Mouse (Mus musculus) hindbrain, postnatal 0 days (tissue): ENCODE measurements at regions not wholly inside any gene's neighbourhood (a gene's known extent, or its start where the extent isn't known, plus 50 kb on each side); places are given as distances from the start of the nearest gene placed in this dataset.
A peak's percentile ranks its signal among the peaks of the same experiment; 100 is the strongest.

Experiments used
- ATAC-seq: fragments of 200-750 bp; cut with Nextera tagmentation; 2 replicates; pipeline ENCODE4 v1.8.0; 2017; ENCODE audit warnings: mild to moderate bottlenecking, moderate TSS enrichment, moderate library complexity
- DNase-seq: peaks from one replicate; pipeline ENCODE4 v3.0.0-alpha.2; 2015; ENCODE audit warnings: low spot score
- H3K27ac ChIP-seq: fragments of 300-500 bp; sonication (generic); 2 replicates; pipeline ENCODE4 v1.5.1; 2014; ENCODE audit warnings: mild to moderate bottlenecking
- H3K27me3 ChIP-seq: fragments of 300-500 bp; sonication (generic); 2 replicates; pipeline ENCODE4 v1.6.1; 2014; ENCODE audit warnings: low read length, mixed read lengths; ENCODE audit not compliant: insufficient read depth
- H3K36me3 ChIP-seq: fragments of 300-500 bp; sonication (generic); 2 replicates; pipeline ENCODE4 v1.6.1; 2014; ENCODE audit warnings: low read length, mixed read lengths; ENCODE audit not compliant: insufficient read depth
- H3K4me1 ChIP-seq: fragments of 300-500 bp; sonication (generic); 2 replicates; pipeline ENCODE4 v1.6.1; 2014; ENCODE audit warnings: antibody characterized with exemption, low read length, mixed read lengths; ENCODE audit not compliant: insufficient read depth
- H3K4me2 ChIP-seq: fragments of 300-500 bp; sonication (generic); 2 replicates; pipeline ENCODE4 v1.6.1; 2014; ENCODE audit warnings: low read depth, mild to moderate bottlenecking, low read length, moderate library complexity, mixed read lengths
- H3K4me3 ChIP-seq: fragments of 300-500 bp; sonication (generic); 2 replicates; pipeline ENCODE4 v1.5.1; 2014; ENCODE audit warnings: low read length
- H3K9ac ChIP-seq: fragments of 300-500 bp; sonication (generic); replicated peaks from 2 replicates; pipeline ENCODE4 v1.6.1; 2014; ENCODE audit warnings: mild to moderate bottlenecking, low read length, moderate library complexity, mixed read lengths
- H3K9me3 ChIP-seq: fragments of 300-500 bp; sonication (generic); 2 replicates; pipeline ENCODE4 v1.6.1; 2016; ENCODE audit warnings: low read length, mixed read lengths
- CTCF ChIP-seq: IDR thresholded peaks from 2 replicates; pipeline ENCODE4 v1.5.1; 2016; ENCODE audit warnings: antibody characterized with exemption, control low read depth, low read depth
- WGBS: fragments of 180-500 bp; shearing (Covaris S2); extraction: QIAGEN DNeasy Blood & Tissue Kit; methylation state at CpG from one replicate; pipeline ENCODE4 v1.1.7; 2014; 5-methylcytosine and 5-hydroxymethylcytosine counted together

DNA sequence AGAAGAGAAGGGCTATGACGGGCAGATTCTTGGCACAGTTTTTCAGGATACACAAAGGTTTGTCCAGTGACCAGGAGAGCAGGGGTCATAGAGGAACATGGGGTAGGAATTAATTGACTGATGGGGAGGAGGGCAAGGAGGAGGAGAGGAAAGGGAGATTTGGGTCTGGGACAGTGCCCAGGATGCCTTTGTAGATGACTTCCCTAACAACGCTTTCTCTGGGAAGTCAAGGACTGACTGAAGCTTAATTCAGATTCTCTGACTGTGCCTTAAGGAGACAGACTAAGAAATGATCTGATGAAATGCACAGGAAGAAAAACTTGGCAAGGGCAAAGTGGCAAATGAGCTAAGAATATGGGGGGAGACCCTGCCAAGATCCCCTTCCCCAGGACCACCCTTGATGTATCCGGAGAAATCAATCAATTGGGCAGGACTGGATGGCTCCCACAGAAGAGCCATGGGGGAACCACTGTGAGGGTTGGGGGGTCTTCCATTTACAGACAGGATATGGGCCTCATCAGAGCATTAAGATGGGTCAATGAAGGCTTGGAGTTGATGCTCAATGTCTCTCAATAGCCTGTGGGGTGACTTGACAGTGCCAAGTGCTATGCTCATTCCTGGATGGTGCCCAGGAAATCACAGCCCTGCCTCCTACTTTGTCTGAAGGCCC lies 227.6 kb upstream of the Tnc start:
- Histone ChIP-seq H3K27ac (no peak overlapping the region; the same call in 1 of the 2 replicates), H3K9ac (no peak overlapping the region), H3K4me2 (no peak overlapping the region), H3K9me3 (no peaks in the 10 kb centered on the region), H3K4me1 (no peaks in the 10 kb centered on the region), H3K36me3 (no peaks in the 10 kb centered on the region), H3K4me3 (no peak overlapping the region), H3K27me3 (no peaks in the 10 kb centered on the region)
- no peak for TF ChIP-seq CTCF
- DNase-seq (peak; percentile 68), ATAC-seq (peak; percentile 94)
- 43% methylated on average over 3 of the region's 3 CpGs for WGBS

DNA sequence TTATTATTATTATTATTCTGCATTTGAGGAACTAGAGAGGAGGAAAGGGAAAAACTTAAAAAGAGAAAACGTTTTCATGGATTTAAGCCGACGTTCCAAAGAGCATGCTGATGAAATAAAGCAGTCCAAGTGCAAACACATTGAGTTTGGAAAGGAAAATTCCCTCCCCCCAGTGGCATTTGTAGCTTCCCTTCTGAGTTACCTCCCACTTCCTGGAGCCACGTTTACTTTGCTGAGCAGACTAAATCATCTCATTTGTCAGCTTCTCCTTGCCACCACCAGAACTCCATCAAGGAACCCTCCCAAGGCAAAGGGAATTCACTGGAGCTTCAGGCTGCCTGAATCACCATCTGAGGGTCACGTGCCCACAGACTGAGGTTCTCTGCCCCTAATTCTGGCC lies 223.0 kb upstream of the Tnc start:
- DNase-seq (no peak), ATAC-seq (no peak)
- Histone ChIP-seq H3K27ac (no peak overlapping the region), H3K4me2 (no peak overlapping the region), H3K4me1 (no peaks in the 10 kb centered on the region), H3K9me3 (no peaks in the 10 kb centered on the region), H3K9ac (no peak overlapping the region), H3K4me3 (no peak overlapping the region), H3K36me3 (no peaks in the 10 kb centered on the region), H3K27me3 (no peaks in the 10 kb centered on the region)
- no peak for TF ChIP-seq CTCF
- WGBS = 65% methylated on average over 5 of the region's 5 CpGs

DNA sequence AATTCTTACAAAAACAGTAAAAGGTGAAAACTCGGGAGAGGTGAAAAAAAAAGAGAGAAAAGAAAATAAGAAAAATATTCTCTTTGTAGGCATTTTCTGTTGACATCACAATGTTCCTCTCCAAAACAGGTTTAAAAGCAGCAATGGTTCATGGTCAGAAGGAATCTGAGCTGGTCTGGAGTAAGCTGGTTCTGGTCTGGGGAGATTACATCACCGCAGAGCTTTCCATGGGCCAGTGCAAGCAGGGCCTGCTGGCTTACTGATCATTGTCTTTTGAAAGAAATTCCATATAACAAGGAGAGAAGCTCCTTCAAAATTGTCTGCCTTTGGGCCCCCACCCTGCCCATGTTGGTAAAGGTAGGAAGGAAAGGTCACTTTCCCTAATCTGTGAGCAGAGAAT lies 222.3 kb upstream of the Tnc start:
- DNase-seq = no peak
- Histone ChIP-seq H3K4me3 (no peak overlapping the region), H3K9me3 (no peaks in the 10 kb centered on the region), H3K36me3 (no peaks in the 10 kb centered on the region), H3K27me3 (no peaks in the 10 kb centered on the region), H3K4me2 (no peak overlapping the region), H3K27ac (no peak overlapping the region), H3K9ac (no peak overlapping the region), H3K4me1 (no peaks in the 10 kb centered on the region)
- ATAC-seq = no peak
- no peak for TF ChIP-seq CTCF
- WGBS = 90% methylated on average over 2 of the region's 2 CpGs

DNA sequence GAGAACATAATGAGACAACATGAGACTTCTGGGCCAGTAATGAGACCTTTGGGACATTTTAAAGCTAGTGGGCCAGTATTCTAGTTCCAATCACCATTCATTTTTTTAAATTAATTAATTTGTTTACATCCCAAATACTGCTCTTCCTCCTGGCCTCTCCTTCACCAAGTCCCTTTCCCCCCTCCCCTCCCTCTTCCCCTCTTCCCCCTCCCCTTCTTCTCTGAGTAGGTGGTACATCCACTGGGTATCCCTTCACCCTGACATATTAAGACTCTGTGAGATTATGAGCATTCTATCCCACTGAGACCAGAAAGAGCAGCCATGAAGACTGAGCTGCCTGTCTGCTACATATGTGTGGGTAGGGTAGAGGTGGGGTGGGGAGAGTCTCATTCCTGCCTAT lies 213.7 kb upstream of the Tnc start:
- Histone ChIP-seq H3K9ac (no peak overlapping the region), H3K36me3 (no peaks in the 10 kb centered on the region), H3K4me3 (no peak overlapping the region), H3K27me3 (no peaks in the 10 kb centered on the region), H3K27ac (no peak overlapping the region), H3K4me1 (no peaks in the 10 kb centered on the region), H3K4me2 (no peak overlapping the region), H3K9me3 (no peaks in the 10 kb centered on the region)
- DNase-seq (no peak), ATAC-seq (no peak)
- no peak for TF ChIP-seq CTCF

DNA sequence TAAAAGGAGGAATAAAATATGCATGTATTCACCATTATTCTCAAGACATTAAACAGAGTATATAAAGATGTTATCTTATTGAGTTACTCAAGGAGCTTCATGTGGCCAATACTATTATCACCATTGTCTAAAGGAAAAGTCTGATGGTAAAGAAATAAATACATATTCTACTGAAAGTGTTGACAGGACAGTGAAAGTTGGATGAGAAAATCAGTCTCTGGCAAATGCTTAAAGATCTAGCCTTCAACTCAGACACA lies 213.3 kb upstream of the Tnc start:
- no peaks in the 10 kb centered on the region for H3K36me3 ChIP-seq
- H3K9ac ChIP-seq = no peak overlapping the region
- no peak overlapping the region for H3K4me3 ChIP-seq
- ATAC-seq (no peak), DNase-seq (no peak)
- no peaks in the 10 kb centered on the region for H3K9me3 ChIP-seq
- no peak overlapping the region for H3K27ac ChIP-seq
- no peak overlapping the region for H3K4me2 ChIP-seq
- no peak for TF ChIP-seq CTCF
- no peaks in the 10 kb centered on the region for H3K4me1 ChIP-seq
- no peaks in the 10 kb centered on the region for H3K27me3 ChIP-seq

DNA sequence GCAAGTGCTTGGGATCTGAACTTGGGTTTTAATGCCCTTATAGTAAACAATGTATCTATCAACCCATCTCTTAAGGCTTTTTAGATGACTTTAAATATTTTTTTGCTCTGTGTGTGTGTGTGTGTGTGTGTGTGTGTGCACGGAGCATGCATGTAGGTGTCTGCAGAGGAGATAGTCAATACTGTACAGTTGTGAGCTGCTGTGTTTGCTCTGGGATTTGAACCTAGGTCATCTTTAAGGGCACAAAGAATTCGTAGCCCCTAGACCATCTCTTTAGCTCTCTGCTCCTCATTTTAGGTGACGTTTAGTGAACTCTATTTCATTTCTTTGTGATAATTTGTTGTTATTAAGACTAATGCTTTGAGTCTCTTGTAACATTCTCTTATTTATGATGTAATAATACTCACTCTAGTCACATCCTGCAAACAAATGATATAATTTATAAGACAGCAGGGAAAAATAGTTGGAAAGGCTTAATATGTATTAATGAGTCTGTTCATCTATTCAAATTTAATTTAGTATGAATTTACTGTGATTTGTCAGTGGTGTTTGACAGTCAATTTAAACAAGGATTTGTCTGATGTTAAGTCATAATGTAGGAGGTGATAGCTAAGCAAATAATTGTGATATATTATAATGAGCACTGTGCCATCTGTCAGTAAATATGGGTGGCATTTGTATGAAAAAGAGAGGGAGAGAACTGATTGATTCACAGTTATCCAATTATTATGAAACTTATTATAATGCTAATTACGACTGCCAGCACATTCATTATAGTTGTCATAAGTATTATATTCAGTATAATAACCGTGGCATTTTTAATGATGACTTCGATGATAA lies 212.8 kb upstream of the Tnc start:
- H3K27me3 ChIP-seq = no peaks in the 10 kb centered on the region
- H3K4me1 ChIP-seq = no peaks in the 10 kb centered on the region
- DNase-seq = peak; percentile 24
- no peaks in the 10 kb centered on the region for H3K36me3 ChIP-seq
- no peaks in the 10 kb centered on the region for H3K9me3 ChIP-seq
- TF ChIP-seq CTCF = no peak
- ATAC-seq = no peak
- no peak overlapping the region for H3K9ac ChIP-seq
- no peak overlapping the region for H3K4me3 ChIP-seq
- H3K27ac ChIP-seq = no peak overlapping the region
- 50% methylated on average over 6 of the region's 6 CpGs for WGBS
- no peak overlapping the region for H3K4me2 ChIP-seq

DNA sequence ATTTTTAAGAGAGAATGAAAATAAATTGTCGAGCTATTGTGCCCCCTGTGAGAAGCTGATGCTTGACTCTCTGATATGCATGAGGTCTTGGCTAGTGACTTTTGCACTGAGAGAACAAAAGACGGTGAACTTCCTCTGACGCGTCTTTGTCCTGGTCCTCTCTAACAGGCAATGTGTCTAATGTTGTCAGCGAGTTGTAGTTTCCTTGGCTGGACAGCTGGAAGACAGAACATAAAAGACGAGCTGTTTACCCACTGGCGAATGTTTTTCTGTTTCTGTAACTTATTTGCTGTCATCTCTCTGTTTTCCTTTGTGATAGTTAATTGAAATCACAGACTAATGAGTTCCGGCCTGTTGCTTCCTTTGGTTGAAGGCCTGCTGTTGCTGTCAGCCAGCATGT lies 208.4 kb upstream of the Tnc start:
- Histone ChIP-seq H3K4me1 (no peaks in the 10 kb centered on the region), H3K9me3 (no peaks in the 10 kb centered on the region), H3K4me3 (no peak overlapping the region), H3K9ac (no peak overlapping the region), H3K27me3 (no peaks in the 10 kb centered on the region), H3K4me2 (no peak overlapping the region), H3K27ac (no peak overlapping the region), H3K36me3 (no peaks in the 10 kb centered on the region)
- WGBS = 31% methylated on average over 8 of the region's 8 CpGs
- ATAC-seq (peak; percentile 70), DNase-seq (peak; percentile 8)
- no peak for TF ChIP-seq CTCF
